Mouse (Mus musculus) MN1 (cell line): Measurements from ENCODE around the gene Cacnb1.

Experiments
- DNase-seq: peaks from one replicate; pipeline ENCODE4 v3.0.0-alpha.2; 2016; ENCODE audit warnings: low spot score

Cacnb1 gene

DNA sequence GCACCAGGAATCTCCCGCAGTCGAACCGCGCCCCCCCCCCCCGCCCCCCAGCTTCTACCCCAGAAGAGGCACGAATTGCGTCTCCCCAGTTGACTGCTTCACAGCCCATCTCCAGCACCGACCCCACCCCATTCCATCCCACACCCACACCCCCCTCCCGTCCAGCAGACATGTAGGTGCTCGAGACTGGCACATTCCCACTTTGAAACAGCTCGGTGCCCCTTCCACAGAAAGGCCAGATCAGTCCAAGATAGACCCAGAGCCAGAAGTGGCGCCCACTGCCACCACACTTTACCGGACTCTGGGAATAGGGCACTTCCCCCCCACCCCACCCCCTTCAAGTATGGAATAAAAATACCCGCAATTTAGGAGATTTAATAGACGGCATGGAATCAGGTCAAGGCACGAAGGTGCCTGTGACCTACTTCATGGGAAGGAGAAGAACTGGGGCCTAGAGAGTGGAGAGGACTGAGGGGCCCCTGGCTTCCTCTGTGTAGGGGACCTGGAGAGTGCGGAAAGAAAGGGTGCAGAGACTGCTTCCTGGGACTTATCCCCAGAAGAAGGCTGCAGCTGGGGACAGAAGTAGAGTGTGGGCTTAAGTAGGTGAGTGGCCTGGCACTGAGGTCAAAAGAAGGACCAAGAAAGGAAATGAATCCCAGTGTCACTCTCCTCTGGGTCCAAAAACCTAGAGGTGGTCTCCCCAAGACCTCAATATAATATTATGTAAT, 35.9 kb downstream of the Cacnb1 start:
- DNase-seq: no peak

- no peak for DNase-seq
Measured at GRCm38 (mm10) chr11:97985727-97986677, 36.8 kb downstream of the Cacnb1 start, which contains the start of gene Plxdc1. Gene Plxdc1 (minus strand): TSS chr11:97986444.

- no peak for DNase-seq
Measured at GRCm38 (mm10) chr11:97983983-97984382, 38.9 kb downstream of the Cacnb1 start.

DNA sequence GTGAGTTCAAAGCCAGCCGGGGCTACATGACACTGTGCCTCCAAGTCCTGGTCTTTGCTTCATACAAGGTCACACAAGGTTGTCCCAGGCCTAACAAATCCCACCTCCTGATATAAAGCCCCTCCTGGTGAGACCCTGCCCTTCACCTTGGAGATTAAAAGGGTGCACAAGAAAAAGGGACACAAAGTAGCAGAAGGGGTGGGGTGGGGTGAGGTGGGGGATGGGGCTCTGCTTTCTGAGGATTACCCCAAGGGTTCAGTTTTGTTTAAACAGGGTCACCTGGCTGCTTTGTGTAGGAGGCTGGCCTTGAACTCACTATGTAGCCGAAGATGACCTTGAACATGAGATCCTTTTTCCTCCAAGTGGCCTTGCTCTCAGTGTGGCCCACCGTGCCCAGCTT, 39.3 kb downstream of the Cacnb1 start:
- no peak for DNase-seq

GRCm38 (mm10) chr11:97982721-97983120, 40.1 kb downstream of the Cacnb1 start:
- no peak for DNase-seq

GRCm38 (mm10) chr11:97980531-97980966, 42.3 kb downstream of the Cacnb1 start:
- DNase-seq: peak; percentile 80

DNA sequence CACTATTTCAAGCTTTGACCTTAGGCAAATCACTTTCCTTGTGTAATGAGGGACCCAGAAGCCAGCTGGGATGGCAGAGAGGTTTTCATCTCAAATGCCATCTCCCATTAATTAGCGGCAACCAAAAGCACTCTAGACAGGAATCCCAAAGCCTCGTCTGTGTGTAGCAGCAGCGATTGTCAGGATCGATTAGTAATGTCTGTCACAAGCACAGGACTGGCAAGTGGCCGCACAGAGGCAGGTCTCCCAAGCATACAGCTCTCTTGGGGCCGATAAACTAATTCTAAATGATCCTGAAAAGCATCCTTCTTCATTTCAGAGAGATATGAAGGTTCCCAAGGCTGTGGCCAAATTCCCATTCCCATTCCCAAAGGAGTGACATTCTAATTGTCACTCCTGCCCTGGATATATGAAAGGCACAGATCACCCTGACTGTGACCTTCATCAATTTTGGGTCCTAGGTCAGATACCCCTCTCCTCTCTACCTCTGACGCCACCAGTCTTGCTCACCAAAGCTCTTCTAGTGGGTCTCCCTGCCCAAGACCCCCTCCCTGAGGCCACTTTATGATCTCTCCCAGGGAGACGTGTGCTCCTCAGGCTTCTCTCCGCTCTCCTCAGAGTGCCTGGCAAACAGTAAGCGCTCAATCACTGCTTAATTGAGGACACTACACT, 42.9 kb downstream of the Cacnb1 start:
- peak; percentile 78 for DNase-seq

DNA sequence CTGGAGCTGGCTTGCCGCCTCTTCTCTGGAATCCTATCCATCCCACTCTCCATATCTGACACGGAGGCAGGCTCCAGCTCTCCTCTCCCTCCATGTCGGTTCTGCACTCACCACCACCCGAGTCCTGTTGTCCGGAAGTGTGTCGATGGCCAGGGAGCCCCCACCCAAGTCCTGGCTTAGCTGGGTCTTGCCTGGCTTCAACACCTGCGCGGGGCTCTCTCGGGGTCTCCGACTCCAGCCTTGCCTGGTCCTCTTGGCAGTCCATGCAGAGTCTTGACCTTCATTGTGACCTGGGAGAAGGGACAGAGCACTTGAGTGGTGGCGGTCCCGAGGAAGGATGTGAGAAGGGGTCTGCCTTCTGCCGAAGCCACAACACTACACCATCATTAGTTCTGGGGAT, 44.4 kb downstream of the Cacnb1 start:
- DNase-seq: no peak

DNA sequence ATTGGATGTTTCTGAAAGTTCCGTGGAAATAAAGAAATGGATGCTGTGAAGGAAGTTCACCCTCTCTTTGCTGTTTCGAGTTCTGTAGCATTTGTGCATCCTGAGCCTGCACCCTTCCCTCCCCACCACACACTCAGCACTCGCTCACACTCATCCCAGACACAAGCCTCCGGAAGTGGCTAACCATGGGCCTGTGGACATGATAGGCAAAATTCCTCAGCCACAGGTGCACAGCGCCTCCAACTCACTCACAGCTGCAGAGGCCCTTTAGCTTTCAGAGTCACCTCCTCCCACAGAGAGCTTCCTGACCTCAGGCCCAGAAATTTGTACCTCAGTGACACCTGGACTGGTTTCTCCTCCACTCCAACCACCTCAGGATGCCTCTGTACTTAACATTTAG, 45.0 kb downstream of the Cacnb1 start:
- DNase-seq: no peak

- DNase-seq: no peak
Measured at GRCm38 (mm10) chr11:97974746-97975145, 48.1 kb downstream of the Cacnb1 start.

DNA sequence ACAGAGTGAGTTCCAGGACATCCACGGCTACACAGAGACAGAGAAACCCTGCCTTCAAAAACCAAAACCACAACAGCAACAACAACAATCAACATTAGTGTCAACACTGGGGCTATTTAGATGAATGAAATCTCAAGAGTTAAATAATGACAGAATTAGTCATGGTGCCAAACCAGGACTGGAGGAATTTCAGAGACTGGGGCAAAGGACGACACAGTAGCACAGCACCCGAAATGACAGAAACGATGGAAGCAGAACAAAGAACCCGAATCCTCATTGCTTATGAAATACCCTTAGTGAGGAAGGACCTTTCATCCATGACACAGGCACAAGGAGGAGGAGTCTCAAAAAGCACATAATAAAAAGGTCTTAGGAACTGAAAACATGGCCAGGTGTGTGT, 48.7 kb downstream of the Cacnb1 start:
- no peak for DNase-seq

DNA sequence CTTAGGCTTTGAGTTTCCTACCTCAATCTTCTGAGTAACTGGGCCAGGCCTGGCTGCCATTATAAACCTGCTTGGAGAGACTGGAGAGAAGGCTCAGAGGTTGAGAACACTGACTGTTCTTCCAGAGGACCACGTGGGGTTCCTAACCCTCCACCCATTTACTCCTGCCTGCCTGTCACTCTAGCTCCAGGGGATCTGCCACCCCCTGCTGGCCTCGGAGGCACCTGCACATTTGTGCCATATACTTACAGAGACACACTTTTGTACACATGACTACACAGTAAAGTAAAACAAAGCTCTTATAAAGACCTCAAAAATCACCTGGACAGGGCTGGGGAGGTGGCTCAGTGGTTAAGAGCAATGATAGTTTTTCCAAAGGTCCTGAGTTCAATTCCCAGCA, 50.4 kb downstream of the Cacnb1 start:
- no peak for DNase-seq

GRCm38 (mm10) chr11:97971232-97971631, 51.6 kb downstream of the Cacnb1 start:
- DNase-seq: peak; percentile 76

DNA sequence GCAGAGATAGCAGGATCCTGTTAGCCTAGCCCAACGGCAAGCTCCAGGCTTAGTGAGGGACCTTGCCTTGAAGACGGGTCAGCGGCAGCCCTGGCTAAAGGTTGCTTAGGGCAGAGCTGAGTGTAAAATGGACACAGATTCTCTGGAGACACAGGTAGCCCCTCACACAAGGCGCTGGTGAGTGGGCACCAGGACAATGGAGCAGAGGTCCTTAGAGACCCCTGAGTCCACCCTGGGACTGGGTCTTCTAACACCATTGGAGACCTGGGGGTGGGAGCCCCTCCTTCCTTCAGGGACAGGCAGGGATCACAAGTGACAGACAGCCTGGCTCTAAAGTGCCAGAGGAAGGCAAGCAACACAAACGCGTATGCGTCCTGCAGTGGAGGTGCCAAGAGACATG, 52.1 kb downstream of the Cacnb1 start:
- DNase-seq: no peak

- no peak for DNase-seq
Measured at GRCm38 (mm10) chr11:97968385-97968784, 54.4 kb downstream of the Cacnb1 start.

GRCm38 (mm10) chr11:97967114-97967513, 55.7 kb downstream of the Cacnb1 start:
- DNase-seq: no peak

DNA sequence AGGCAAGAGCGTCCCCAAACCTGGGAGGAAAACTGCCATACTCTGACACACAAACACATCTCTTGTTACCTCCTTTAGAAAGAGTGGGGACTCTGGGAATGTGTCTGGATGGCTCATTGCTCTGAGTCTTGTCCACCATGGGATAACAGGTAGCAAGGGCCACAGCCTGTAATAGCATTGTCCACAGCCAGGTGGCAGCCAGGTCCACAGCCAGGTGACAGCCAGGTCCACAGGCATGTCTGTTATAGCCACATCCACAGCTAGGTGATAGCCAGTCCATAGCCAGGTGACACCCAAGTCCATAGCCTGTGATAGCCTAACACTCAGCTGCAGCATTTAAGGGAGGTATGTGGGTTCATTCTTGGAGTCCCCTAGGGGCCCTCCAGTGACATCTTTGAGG, 61.9 kb downstream of the Cacnb1 start:
- no peak for DNase-seq

DNA sequence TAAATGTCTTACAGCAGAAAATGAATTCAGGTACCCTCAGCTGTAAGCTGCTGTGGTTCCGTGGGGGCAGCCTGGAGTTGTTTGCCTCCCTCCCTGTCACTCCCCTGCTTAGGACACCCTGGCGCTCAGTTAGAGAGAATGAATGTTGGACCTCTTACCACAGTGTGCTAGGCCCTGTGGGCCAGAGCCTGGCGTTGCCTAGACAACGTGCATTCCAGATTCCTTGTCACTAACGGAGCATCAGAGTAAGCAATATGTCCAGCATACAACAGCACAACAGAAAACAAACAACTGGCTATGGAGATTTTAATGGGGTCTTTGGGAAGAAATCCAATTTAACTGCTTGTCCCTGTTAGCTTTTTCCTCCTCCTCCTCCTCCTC, 63.5 kb downstream of the Cacnb1 start:
- DNase-seq: peak; percentile 52

DNA sequence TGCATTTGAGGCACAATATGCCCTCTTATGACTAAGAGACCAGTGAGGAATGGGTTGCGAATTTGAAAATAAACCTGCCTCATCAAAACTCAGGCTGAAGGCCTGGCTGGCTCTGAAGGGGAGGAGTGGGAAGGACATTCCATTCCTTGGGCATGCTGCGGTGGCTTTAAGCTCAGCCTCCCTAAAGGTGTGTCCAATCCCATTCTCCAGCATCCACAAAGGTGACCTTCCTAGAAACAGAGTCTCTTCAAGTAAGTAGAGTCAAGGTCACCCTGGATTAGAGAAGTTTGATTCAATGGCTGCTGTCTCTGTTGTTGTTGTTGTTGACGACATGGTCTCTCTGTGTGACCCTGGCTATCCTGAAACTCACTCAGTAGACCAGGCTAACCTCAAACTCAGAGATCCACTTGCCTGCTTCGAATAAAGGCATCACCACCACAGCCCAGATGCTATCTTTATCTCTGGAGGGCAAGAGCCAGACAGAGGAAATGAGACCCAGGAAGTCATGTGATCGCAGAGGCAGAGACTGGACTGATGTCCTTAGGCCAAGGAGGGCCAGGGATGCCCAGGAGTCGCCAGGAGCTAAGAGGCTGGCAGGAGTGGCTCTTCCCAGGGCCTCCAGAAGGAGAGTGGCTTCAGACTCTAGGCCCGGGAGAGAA, 64.1 kb downstream of the Cacnb1 start:
- peak; percentile 26 for DNase-seq

GRCm38 (mm10) chr11:97956905-97957560, 65.8 kb downstream of the Cacnb1 start:
- DNase-seq: peak; percentile 30

DNA sequence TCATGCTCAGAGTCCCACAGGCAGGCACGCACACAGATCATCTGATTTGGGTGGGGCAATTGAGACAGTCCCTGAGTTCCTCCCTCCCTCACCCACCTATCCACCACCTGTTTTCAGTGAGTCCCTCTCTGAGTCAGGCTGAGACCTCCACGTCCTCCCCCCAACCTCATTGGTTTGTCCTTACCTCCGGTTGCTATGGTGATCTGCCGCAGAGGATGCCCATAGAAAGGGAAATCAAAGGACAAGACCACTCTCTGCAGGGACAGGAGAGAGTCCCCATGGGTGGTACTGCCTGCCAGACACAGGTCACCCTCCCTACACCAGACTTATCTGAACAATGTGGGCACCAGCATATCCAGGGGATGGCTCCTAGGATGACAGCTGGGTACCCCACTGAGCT, 66.9 kb downstream of the Cacnb1 start:
- no peak for DNase-seq
